Mouse (Mus musculus): ENCODE results near the gene Plscr2.
"Not testable (repeated sequence)": the region's sequence is repeated elsewhere in the genome, so short reads cannot be mapped to it uniquely, and the experiment has no call there.

Gene Plscr2

DNA sequence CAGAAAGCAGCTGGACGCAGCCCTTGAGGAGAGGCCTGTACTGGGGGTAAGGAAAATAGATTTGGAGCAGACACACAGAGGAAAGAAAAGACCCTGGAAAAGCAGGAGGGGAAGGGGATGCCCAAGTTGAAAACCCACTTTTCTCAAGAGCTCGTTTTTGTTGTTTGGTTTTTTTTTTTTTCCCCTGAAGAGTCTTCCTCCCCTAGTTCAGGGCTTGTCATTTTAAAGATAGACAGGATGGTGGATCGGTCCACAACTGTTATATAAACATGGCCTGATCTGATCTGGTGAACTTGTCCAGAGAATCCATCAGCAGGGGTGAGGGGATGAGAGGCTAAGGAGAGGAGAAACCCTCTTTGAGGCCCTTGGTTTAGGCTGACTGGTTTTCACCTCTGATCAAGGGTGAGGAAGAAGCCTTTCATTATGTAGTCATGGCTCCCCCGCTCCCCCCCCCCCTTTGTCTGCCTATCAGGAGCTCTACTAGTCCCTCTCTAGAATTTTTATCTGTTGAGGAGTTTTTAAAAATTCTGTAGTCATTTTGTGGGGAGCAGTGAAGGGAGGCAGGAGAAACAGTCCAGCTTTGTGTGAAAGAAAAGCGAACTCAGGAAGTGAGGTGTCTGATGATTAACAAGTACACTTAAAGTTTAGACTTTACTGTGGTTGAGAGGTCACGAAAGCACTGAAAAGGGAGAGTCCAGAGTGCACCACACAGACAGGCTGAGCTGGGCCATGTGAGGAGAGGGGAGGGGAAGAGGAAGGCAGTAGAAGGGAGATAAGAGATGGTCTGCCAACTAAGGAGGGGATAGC is 1.2 kb upstream of the Plscr2 start:
- DNase-seq (ENCODE audit: low spot score in 2 of 2), result no peak

DNA sequence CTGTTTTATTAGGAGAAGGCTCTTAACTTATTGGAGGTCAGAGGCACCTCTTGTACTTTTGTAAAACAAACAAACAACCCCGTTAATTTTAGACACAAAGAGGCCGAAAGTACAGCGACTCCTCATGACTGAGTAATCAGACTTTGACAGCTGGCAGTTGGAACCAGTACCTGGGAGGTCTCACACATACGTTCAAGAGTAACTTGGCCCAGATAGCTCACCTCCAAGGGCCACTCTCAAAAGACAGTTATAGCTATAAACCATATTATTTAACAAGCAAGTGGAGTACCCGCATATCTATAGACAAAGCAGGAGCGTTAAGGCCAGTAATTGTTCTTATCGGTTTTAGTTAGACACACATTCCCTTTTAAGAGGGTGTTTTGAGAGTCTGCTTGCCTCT is 958 bp downstream of the Plscr2 start:
- no peak for DNase-seq (ENCODE audit: low spot score in 2 of 2)

DNA sequence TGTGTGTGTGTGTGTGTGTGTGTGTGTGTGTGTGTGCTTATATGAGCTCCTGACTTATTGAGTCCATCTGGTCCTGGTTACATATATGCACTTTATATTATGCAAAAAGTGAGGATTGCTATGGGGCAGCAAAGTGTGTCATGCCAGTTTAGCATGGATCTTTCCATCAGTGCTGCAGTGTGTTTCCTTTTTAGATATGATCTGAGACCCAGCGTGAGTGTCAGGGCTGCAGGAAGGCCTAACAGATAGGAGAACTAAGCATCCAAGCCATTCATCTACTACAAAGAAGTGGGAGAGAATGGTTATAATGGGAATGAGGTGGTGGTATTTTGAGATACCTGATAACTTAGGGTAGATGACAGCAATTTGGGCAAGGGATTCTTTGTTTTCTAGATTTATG is 4.6 kb downstream of the Plscr2 start:
- no peak for DNase-seq (ENCODE audit: low spot score in 2 of 2)

DNA sequence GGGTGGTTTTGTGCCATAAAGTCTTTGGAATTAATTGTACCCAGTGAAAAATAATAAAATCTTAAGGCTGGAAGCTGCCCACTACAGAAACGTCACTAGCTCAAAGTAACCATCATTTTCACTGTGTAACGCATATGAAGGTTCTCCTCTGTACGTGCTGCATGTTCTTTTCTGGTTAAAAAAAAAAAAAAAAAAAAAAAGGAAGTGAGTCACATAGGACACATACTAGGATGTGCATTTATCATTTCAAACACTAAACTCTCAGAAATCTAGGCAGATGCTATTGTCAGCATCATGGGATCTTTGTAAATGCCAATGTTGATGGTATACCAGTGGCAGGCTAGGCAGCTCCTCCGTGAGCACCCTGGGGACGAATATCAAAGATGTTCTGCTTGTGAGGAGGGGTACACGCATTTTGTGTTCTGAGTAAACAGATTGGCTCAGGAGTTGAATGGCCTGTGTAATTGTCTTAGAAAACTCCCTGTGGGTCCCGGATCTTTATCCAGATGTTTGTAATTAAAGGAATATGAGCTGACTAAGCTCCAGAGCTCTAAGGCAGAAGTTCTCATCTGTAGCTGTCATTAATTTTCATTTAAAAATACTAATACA is 7.3 kb downstream of the Plscr2 start:
- no peak for DNase-seq (ENCODE audit: low spot score in 2 of 2)

DNA sequence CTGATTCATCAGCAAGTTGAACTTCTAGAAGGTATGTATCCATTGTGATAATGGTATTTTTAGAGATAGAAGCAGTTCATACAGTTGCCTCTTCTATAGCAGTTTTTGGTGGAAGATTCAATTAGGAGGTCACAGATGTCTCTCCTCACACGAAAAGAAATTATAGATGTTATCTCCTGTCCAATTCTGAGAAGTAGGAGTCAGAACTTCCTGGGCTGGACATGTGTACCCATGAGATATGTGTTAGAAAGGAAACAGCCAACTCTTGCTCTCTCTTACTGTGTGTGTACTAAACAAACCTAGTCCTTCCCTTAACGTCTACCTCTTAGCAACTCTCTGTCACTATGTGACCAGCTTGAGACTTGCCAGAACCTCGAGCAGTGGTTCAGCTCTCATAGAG is 14.3 kb downstream of the Plscr2 start:
- DNase-seq (ENCODE audit: low spot score in 2 of 2), result no peak

DNA sequence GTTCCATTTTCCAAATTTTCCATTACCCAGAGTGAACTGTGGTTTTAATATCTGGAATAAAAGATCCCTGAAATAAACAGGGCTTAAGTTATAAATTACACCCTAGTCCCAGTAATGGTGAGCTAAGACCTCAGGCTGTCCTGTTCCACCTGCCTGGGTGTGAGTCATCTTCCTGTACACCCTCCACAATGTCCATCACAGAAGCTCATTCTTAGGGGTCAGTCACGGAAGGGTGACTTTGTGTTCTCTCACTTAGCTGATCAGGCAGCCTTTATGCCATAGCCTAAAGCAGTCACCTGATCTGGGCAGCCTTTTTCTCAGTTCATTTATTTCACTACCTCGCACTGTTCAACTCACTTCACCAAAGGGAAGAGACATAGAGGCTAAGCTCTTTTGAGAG is 16.8 kb downstream of the Plscr2 start:
- no peak for DNase-seq (ENCODE audit: low spot score in 2 of 2)

GRCm38 (mm10) chr9:92292922-92293321 is 17.5 kb downstream of the Plscr2 start:
- DNase-seq (ENCODE audit: low spot score in 2 of 2), result no peak

DNA sequence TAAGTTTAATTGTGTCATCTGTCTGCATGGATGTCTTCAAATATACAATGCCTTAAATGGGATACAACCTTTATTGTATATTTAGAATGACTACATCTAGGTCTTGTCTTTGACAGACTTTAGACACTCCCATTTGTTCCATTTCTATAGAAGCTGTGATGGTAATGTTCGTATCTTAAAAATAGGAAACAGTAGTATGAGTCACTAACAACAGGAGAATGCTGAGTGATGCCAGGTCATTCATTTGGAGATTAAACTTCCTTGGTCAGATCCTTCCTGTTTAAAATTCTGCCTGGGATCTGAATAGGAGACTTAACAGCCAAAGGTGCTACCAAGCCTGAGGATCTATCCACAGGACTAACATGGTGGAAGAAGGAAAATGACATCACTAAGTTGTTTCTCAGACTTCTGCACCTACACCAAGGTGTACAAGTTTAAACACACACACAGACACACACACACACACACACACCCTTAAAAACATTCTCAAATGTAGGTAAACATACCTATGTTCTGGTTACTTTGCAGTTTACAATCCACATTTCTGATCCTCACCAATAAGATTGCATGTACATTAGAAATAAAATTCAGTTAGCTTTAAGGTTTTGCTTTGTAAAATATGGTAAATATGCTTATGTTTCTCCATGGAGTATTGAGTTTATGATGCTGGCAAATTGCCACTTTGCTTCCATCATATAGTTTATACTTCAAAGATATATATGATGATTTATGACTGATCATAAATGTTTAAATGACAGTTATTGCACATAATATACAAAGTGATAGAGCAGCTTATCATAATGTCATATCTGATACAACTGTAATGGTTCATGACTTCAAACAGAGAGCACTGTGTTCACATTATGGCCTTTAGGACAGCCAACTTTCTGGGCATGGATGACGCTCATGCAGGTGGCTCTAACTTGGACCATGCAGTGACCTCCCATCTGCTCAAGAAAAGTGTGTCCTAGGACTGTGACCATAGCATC is 18.5 kb downstream of the Plscr2 start:
- no peak for DNase-seq (ENCODE audit: low spot score in 2 of 2)

GRCm38 (mm10) chr9:92298288-92298687 is 22.9 kb downstream of the Plscr2 start:
- DNase-seq (ENCODE audit: low spot score in 2 of 2), result no peak

DNA sequence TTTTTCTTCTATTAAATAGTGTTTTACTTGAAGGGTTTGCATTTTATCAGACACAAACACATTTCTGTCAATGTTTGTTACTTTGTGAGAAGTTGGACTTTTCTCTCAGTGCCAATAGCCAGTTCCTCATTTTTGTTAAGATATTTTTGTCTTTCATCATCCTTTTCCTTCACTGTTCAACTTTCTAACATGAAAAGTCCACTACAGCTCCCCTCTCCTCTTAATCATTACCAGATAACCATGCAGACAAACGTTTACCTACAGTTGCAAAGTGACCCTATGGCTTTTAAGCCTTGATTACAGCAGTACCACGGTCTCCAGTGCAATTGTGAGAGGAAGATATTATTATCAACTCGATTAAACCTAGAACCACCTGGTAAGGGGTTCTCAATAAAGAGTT is 25.8 kb downstream of the Plscr2 start:
- no peak for DNase-seq (ENCODE audit: low spot score in 2 of 2)

- no peak for DNase-seq (ENCODE audit: low spot score in 2 of 2)
Observed at GRCm38 (mm10) chr9:92305075-92305474, 29.7 kb downstream of the Plscr2 start.

- DNase-seq (ENCODE audit: low spot score in 2 of 2), result no peak
Observed at GRCm38 (mm10) chr9:92305620-92306220, 30.3 kb downstream of the Plscr2 start.

DNA sequence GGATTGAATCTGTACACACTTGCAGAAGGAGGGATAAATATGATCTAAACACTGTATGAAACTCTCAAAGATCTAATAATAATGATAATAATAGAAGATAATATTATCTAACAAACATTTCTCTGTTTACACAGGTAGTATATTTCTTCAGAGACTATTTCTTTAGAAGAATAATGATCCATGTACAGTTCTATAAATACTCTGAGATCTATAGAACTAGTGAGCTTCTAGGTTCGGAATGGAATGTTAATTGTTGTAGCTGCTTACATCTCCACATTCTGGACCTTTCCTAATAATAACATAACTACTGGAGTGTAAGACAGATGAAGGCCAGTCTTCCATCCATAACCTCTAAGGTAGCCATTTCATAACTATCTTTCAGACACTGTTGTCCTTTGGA is 33.7 kb downstream of the Plscr2 start, which contains the start of gene 1700057G04Rik:
Gene 1700057G04Rik (plus strand): TSS at position 301 of the 400 bp plus-strand sequence.
- DNase-seq (ENCODE audit: low spot score in 2 of 2), result no peak

GRCm38 (mm10) chr9:92316791-92317190 is 41.4 kb downstream of the Plscr2 start:
- no peak for DNase-seq (ENCODE audit: low spot score in 2 of 2)

DNA sequence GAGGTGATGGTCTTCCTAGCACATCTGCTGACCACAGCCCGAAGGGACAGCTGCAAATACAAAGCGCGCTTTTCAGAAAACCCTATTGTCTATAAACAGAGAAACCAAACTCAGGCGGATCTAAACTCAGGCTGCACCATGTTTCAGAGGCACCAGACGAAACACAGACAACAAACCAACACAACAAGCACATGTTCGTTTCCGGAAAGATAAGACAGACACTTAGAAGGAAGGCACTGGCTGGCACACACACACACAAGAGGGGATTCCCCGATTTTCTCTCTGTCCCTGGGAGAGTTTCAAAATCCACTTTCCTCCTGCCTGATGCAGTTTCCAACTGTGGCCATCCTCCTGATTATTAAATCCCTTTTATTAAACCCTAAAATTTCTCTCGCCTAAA is 50.5 kb downstream of the Plscr2 start:
- not testable (repeated sequence) for DNase-seq (ENCODE audit: low spot score in 2 of 2)

DNA sequence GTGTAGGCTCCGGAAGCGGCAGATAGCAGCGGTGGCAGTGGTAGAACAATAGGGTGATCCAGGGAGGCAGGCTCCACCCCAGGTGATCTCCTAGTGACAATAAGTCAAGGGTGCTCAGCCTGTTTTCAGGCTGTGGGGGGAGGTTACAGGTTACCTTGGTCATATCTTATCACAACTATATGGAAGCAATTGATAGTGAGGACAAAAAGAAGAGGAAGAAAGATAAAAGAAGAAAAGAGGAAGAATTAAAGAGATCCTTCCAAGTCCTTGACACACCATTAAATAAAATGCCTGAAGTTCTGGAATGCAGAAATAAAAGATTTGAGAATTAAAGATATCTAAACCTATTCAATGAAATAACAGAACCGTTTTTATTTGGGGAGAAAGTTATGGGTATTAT is 51.4 kb downstream of the Plscr2 start:
- DNase-seq (ENCODE audit: low spot score in 2 of 2), result no peak

GRCm38 (mm10) chr9:92331383-92331782 is 56.0 kb downstream of the Plscr2 start:
- no peak for DNase-seq (ENCODE audit: low spot score in 2 of 2)

DNA sequence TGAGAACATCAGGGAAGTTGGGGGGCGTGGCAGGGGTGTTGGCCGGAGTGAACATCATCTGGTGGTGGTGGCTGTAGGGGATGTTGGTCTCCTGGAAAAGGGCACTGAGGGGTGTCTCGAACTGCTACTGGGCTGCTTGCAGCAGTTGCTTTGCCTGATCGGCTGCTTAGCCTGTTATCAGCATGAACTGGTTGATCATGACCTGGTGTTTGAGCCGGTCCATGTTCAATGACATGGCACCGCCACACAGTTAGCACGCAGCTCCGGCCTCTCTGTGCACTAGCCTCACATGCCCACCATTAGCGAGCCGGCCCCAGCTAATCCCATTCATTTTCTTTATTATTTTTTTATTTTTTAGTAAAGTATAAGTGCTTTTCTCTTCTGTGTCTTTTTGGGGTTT is 59.4 kb downstream of the Plscr2 start:
- DNase-seq (ENCODE audit: low spot score in 2 of 2), result no peak

GRCm38 (mm10) chr9:92335277-92335818 is 59.9 kb downstream of the Plscr2 start:
- no peak for DNase-seq (ENCODE audit: low spot score in 2 of 2)

DNA sequence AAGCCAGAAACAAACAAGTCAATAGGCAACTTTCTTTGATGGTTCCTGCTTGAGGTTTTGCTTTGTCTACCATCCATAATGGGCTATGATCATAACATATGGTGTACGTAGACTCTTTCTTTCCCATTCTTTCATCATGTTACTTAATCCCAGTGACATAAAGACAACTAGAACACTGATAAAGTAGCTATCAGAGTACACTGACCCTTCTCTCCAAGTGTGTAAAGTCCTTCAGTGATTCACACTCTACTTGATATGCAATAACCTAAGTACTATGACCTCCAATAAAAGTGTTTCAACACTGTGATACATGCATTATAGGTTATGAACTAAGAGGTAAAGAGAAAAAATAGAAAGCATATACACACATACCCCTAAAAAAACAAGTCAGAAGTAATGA is 61.7 kb downstream of the Plscr2 start:
- no peak for DNase-seq (ENCODE audit: low spot score in 2 of 2)

GRCm38 (mm10) chr9:92337661-92338060 is 62.3 kb downstream of the Plscr2 start:
- no peak for DNase-seq (ENCODE audit: low spot score in 2 of 2)

DNA sequence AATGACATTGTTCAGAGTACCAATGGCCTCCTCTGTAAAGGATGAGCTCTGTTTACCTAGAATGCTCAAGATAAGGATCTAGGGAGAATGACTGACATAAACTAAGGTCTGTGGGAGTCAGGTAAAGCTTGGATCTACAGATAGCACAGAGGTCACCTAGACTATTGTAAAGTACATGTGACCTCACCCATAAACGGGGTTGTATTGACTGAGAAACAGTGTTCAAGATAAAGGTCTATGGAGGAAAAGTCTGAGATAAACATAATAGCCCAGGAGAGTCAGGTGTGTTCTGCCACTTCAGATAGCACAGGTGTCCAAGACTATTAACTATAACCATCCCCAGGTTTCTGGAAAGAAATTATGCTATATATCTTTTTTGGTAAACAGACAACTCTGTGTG is 63.6 kb downstream of the Plscr2 start:
- no peak for DNase-seq (ENCODE audit: low spot score in 2 of 2)

Measured in right cerebral cortex, adult 2 months (tissue).